Mouse (Mus musculus) CH12.LX (cell line): Measurements from ENCODE around the gene Tlr2. TPM values are rescaled to one million over a fixed set of nuclear protein-coding genes. Genes with fewer than 3 reads are reported as not detected.
A peak's percentile ranks its signal among the peaks of the same experiment; 100 is the strongest.

Source experiments
- DNase-seq: peaks from one replicate; pipeline ENCODE4 v3.0.0-alpha.2; 2013; ENCODE audit errors: extremely low read depth
- H3K27ac ChIP-seq: 2 replicates; pipeline ENCODE4 v1.5.1; 2012; ENCODE audit warnings: low read depth, mild to moderate bottlenecking, control low read depth, moderate library complexity; ENCODE audit not compliant: insufficient read depth
- H3K27me3 ChIP-seq: replicated peaks from 2 replicates; pipeline ENCODE3; 2012; ENCODE audit warnings: inconsistent platforms
- H3K36me3 ChIP-seq, 2 experiments: replicated peaks in 1 of 2; 2 replicates each; pipeline versions ENCODE3 to v1.6.1; 2012; ENCODE audit warnings: inconsistent platforms in 1 of 2, low read length in 1 of 2, mild to moderate bottlenecking in 1 of 2, mixed read lengths in 1 of 2, moderate library complexity in 1 of 2; ENCODE audit not compliant: control insufficient read depth in 1 of 2, insufficient read depth in 1 of 2
- H3K4me1 ChIP-seq, 2 experiments: 2 replicates each; pipeline ENCODE4 v1.6.1; 2012; ENCODE audit warnings: inconsistent platforms in 1 of 2, moderate library complexity in 1 of 2; ENCODE audit not compliant: insufficient read depth in 2 of 2, control insufficient read depth in 1 of 2
- H3K4me2 ChIP-seq: 2 replicates; pipeline ENCODE4 v1.6.1; 2012; ENCODE audit warnings: low read depth, mild to moderate bottlenecking, control low read depth; ENCODE audit not compliant: poor library complexity, insufficient read depth, severe bottlenecking
- H3K4me3 ChIP-seq, 3 experiments: fragments of 150-350 bp in 1 of 3; sonication (generic) in 1 of 3; replicated peaks in 1 of 3; 2 replicates each; pipeline versions ENCODE3 to v1.5.1; 2011 to 2012; ENCODE audit warnings: low read depth in 2 of 3, low read length in 2 of 3, mild to moderate bottlenecking in 2 of 3, moderate library complexity in 2 of 3, control low read depth in 1 of 3, improper control_type of control experiment in 1 of 3, inconsistent platforms in 1 of 3, mixed read lengths in 1 of 3; ENCODE audit not compliant: poor library complexity in 1 of 3
- H3K79me2 ChIP-seq: replicated peaks from 2 replicates; pipeline ENCODE4 v1.6.1; 2012; ENCODE audit warnings: mild to moderate bottlenecking, moderate library complexity; ENCODE audit not compliant: control insufficient read depth, poor library complexity, insufficient read depth, severe bottlenecking; ENCODE audit errors: extremely low read depth
- H3K9ac ChIP-seq: 2 replicates; pipeline ENCODE4 v1.6.1; 2012; ENCODE audit warnings: low read depth, mild to moderate bottlenecking, control low read depth, moderate library complexity; ENCODE audit not compliant: insufficient read depth
- H3K9me3 ChIP-seq: replicated peaks from 2 replicates; pipeline ENCODE3; 2012; ENCODE audit warnings: low read length, inconsistent platforms, mixed read lengths
- BHLHE40 ChIP-seq: IDR thresholded peaks from 2 replicates; pipeline ENCODE4 v1.6.1; 2011; ENCODE audit warnings: mild to moderate bottlenecking, low read depth, low read length, improper control_type of control experiment
- CHD1 ChIP-seq: IDR thresholded peaks from 2 replicates; pipeline ENCODE4 v1.6.1; 2012; ENCODE audit warnings: low read depth, low read length, improper control_type of control experiment, inconsistent platforms
- CTCF ChIP-seq, 2 experiments: IDR thresholded peaks in 1 of 2; conservative IDR thresholded peaks in 1 of 2; 2 replicates each; pipeline ENCODE4 v1.5.1; 2011 to 2012; ENCODE audit warnings: low read depth in 2 of 2, low read length in 2 of 2, improper control_type of control experiment in 1 of 2, inconsistent platforms in 1 of 2, mild to moderate bottlenecking in 1 of 2, moderate library complexity in 1 of 2
- E2F4 ChIP-seq: IDR thresholded peaks from 2 replicates; pipeline ENCODE4 v1.6.1; 2011; ENCODE audit warnings: low read depth, low read length, improper control_type of control experiment; ENCODE audit not compliant: insufficient replicate concordance
- EP300 ChIP-seq: IDR thresholded peaks from 2 replicates; pipeline ENCODE4 v1.6.1; 2011; ENCODE audit warnings: low read length, improper control_type of control experiment
- ETS1 ChIP-seq: conservative IDR thresholded peaks from 2 replicates; pipeline ENCODE4 v1.6.1; 2012; ENCODE audit warnings: low read depth, mild to moderate bottlenecking, inconsistent platforms, low read length, improper control_type of control experiment, moderate library complexity
- GABPA ChIP-seq: IDR thresholded peaks from 2 replicates; pipeline ENCODE4 v1.6.1; 2012; ENCODE audit warnings: low read depth, low read length, improper control_type of control experiment, inconsistent platforms; ENCODE audit not compliant: insufficient replicate concordance
- HCFC1 ChIP-seq: IDR thresholded peaks from 2 replicates; pipeline ENCODE4 v1.6.1; 2012; ENCODE audit warnings: low read depth, mild to moderate bottlenecking, inconsistent platforms, low read length, improper control_type of control experiment
- JUN ChIP-seq: IDR thresholded peaks from 2 replicates; pipeline ENCODE4 v1.6.1; 2011; ENCODE audit warnings: low read depth, mild to moderate bottlenecking, low read length, improper control_type of control experiment, moderate library complexity; ENCODE audit not compliant: insufficient read depth
- KAT2A ChIP-seq: IDR thresholded peaks from 2 replicates; pipeline ENCODE4 v1.6.1; 2012; ENCODE audit warnings: low read length, improper control_type of control experiment, inconsistent platforms; ENCODE audit not compliant: insufficient replicate concordance
- MAZ ChIP-seq: IDR thresholded peaks from 2 replicates; pipeline ENCODE4 v1.6.1; 2012; ENCODE audit warnings: low read depth, mild to moderate bottlenecking, inconsistent platforms, low read length, improper control_type of control experiment, moderate library complexity
- MEF2A ChIP-seq: IDR thresholded peaks from 2 replicates; pipeline ENCODE4 v1.6.1; 2014; ENCODE audit warnings: low read depth, mild to moderate bottlenecking, inconsistent platforms, low read length, improper control_type of control experiment, borderline replicate concordance
- MXI1 ChIP-seq: IDR thresholded peaks from 2 replicates; pipeline ENCODE4 v1.6.1; 2011; ENCODE audit warnings: mild to moderate bottlenecking, low read depth, low read length, improper control_type of control experiment
- NELFE ChIP-seq: IDR thresholded peaks from 2 replicates; pipeline ENCODE4 v1.6.1; 2011; ENCODE audit warnings: low read depth, low read length, improper control_type of control experiment
- NRF1 ChIP-seq: IDR thresholded peaks from 2 replicates; pipeline ENCODE4 v1.6.1; 2014; ENCODE audit warnings: low read depth, mild to moderate bottlenecking, inconsistent platforms, low read length, improper control_type of control experiment, moderate library complexity
- PAX5 ChIP-seq: IDR thresholded peaks from 2 replicates; pipeline ENCODE4 v1.6.1; 2012; ENCODE audit warnings: low read length, inconsistent platforms, mixed read lengths
- POLR2A ChIP-seq: IDR thresholded peaks from 2 replicates; pipeline ENCODE4 v1.6.1; 2011; ENCODE audit warnings: low read depth, mild to moderate bottlenecking, improper control_type of control experiment, low read length
- RAD21 ChIP-seq: IDR thresholded peaks from 2 replicates; pipeline ENCODE4 v1.6.1; 2011; ENCODE audit warnings: low read depth, mild to moderate bottlenecking, low read length, improper control_type of control experiment, moderate library complexity
- RCOR1 ChIP-seq: conservative IDR thresholded peaks from 2 replicates; pipeline ENCODE4 v1.6.1; 2012; ENCODE audit warnings: low read depth, mild to moderate bottlenecking, inconsistent platforms, low read length, improper control_type of control experiment
- SMC3 ChIP-seq: IDR thresholded peaks from 2 replicates; pipeline ENCODE4 v1.6.1; 2011; ENCODE audit warnings: low read depth, low read length, improper control_type of control experiment
- TBP ChIP-seq: conservative IDR thresholded peaks from 2 replicates; pipeline ENCODE4 v1.6.1; 2011; ENCODE audit warnings: low read depth, low read length, improper control_type of control experiment
- TCF12 ChIP-seq: IDR thresholded peaks from 2 replicates; pipeline ENCODE4 v1.6.1; 2014; ENCODE audit warnings: low read depth, mild to moderate bottlenecking, inconsistent platforms, low read length, improper control_type of control experiment
- UBTF ChIP-seq: IDR thresholded peaks from 2 replicates; pipeline ENCODE4 v1.6.1; 2012; ENCODE audit warnings: low read depth, mild to moderate bottlenecking, inconsistent platforms, low read length, improper control_type of control experiment, moderate library complexity
- USF1 ChIP-seq: IDR thresholded peaks from 2 replicates; pipeline ENCODE4 v1.6.1; 2014; ENCODE audit warnings: low read depth, mild to moderate bottlenecking, inconsistent platforms, low read length, improper control_type of control experiment
- ZKSCAN1 ChIP-seq: IDR thresholded peaks from 2 replicates; pipeline ENCODE4 v1.6.1; 2012; ENCODE audit warnings: low read depth, inconsistent platforms, low read length, improper control_type of control experiment, borderline replicate concordance
- dilution Hi-C: fragments of 300-500 bp; cut with MboI; formaldehyde crosslinking; loops from 2 replicates; pipeline ENCODE4 v1.14.3; 2020; ENCODE audit warnings: low sequenced_read_pairs; ENCODE audit not compliant: extremely low pct_unique_long_range_greater_than_20kb, extremely low pct_ligation_motif_present
- in situ Hi-C: fragments of 300-500 bp; cut with MboI; formaldehyde crosslinking; loops from 3 replicates; pipeline ENCODE4 v1.14.3; 2019; ENCODE audit warnings: low sequenced_read_pairs, low pct_ligation_motif_present, low pct_unique_long_range_greater_than_20kb, mixed read lengths
- polyA plus RNA-seq: library from polyadenylated mRNA; unstranded; fragments of >175 nt; gene quantifications from 2 replicates; pipeline ENCODE4 v1.2.1, GENCODE M21; 2012; ENCODE audit warnings: low read depth; ENCODE audit not compliant: insufficient read length
- total RNA-seq, 2 experiments: library from RNA; depleted of rRNA; stranded (reverse); fragments of 300-350 nt in 1 of 2; fragments of >200 nt in 1 of 2; gene quantifications; 2 replicates each; pipeline ENCODE4 v1.2.3; 2012 to 2014

Gene Tlr2
- total and polyA plus RNA-seq, 3 experiments, result 8.8 to 19.9 (median 19.6) TPM

DNA sequence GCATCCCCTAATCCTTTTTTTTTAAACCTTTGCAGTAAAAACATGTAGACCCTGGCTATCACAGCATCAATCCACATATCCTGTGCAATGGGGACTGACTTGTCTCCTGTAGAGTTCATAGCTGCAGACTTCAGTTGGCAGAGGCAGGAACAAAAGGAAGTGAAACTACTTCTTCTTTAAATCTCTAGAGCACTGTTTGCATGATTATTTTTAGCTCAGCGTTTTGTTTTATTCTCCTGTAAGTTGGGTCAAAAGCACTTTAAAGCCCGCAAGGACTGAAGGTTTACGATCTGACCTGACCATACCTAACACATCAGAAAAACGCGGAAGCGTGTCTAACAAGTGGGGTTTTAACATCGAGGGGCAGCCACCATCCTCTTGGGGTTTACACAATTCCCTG lies 29.6 kb downstream of the Tlr2 start (continued):
- peak; percentile 97 for TF ChIP-seq MEF2A
- no peak for TF ChIP-seq CHD1
- peak; percentile 26; the same call in 1 of the 2 replicates for TF ChIP-seq POLR2A
- no peak for TF ChIP-seq HCFC1
- TF ChIP-seq ZKSCAN1, result no peak
- TF ChIP-seq MXI1, result no peak
- no peak for TF ChIP-seq PAX5

DNA sequence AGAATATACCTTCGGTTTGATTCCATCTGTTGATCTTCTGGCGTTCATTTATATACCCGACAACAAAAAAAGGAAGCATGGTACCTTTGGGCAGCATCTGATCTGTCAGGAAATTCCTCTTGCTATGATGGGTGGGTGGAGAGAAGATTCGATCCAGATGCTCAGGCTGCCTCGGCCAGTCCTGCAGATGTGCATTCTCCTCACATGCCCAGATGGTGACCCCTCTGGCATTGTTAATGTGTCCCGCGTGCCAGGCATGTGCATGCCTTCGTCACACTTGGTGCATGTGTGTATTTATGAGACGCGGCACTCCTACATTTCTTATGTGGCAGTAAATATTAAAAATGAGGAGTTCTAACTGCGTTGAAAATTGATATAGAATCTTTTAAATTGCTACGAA lies 33.1 kb downstream of the Tlr2 start:
- H3K4me1 ChIP-seq, result peaks cover 15 to 44% of the 10 kb centered on the region in 2 experiments
- H3K27ac ChIP-seq, result no peak overlapping the region
- no peak overlapping the region for H3K4me3 ChIP-seq
- H3K9me3 ChIP-seq, result no peaks in the 10 kb centered on the region
- no peaks in the 10 kb centered on the region for H3K79me2 ChIP-seq
- no peaks in the 10 kb centered on the region for H3K27me3 ChIP-seq
- no peaks in the 10 kb centered on the region for H3K36me3 ChIP-seq
- in situ Hi-C loops, result loop anchor here (10.0 kb wide), 1 partner anchor 86 kb away; no protein-coding TSS in a partner anchor
- no peak overlapping the region for H3K4me2 ChIP-seq
- DNase-seq, result no peak
- dilution Hi-C loops, result no loop called here
- H3K9ac ChIP-seq, result no peak overlapping the region
- TF ChIP-seq RCOR1 (no peak), BHLHE40 (no peak), PAX5 (no peak), NRF1 (no peak), E2F4 (no peak), CHD1 (no peak), MXI1 (no peak), KAT2A (no peak), MEF2A (no peak), TBP (no peak)
- TF ChIP-seq, all 38 proteins: peak for 0

DNA sequence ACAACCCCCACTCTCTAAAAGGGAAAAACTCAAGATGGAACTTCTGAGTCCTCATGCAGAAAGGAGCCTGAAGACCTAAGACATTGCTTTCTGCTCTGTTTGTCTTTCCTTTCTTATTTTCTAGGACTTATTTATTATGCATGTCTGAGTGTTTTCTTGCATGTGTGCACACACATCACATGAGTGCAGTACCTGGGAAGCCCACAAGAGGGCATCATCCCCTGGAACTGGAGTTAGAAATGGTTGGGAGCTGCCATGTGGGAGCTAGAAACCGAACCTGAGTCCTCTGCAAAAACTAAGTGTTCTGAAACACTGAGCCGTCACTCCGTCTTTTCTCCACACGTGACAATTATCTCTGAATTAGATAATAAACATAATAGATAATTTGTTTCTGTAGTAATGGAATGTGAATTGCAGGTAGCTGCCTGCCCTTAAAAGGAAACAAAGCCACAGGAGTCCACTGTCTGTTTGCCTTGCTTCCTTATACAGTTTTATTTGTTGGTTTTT lies 39.9 kb downstream of the Tlr2 start:
- Histone ChIP-seq H3K9me3 (peaks cover 10% of the 10 kb centered on the region), H3K4me3 (no peak overlapping the region), H3K36me3 (no peaks in the 10 kb centered on the region), H3K4me1 (peaks cover 0 to 18% of the 10 kb centered on the region in 2 experiments; a peak in 2 of 4 replicates), H3K79me2 (no peaks in the 10 kb centered on the region), H3K27me3 (no peaks in the 10 kb centered on the region), H3K9ac (no peak overlapping the region), H3K4me2 (no peak overlapping the region), H3K27ac (no peak overlapping the region)
- DNase-seq, result no peak
- dilution Hi-C loops, result no loop called here
- in situ Hi-C loops, result loop anchor here (10.0 kb wide), 1 partner anchor 93 kb away; no protein-coding TSS in a partner anchor
- TF ChIP-seq CTCF (conservative IDR thresholded peaks at IDR 0.05 in 1 of 2, IDR thresholded peaks at IDR 0.05 in 1 of 2; ENCODE audit: low read depth in 2 of 2, low read length in 2 of 2), result peak in 1 of 2 experiments; percentile 45; a peak in 2 of 4 replicates
- peak; percentile 22 for TF ChIP-seq RAD21
- no peak for TF ChIP-seq E2F4
- no peak for TF ChIP-seq GABPA
- TF ChIP-seq TCF12, result no peak
- TF ChIP-seq EP300, result no peak
- TF ChIP-seq UBTF, result no peak
- TF ChIP-seq JUN, result no peak
- TF ChIP-seq MAZ, result no peak
- TF ChIP-seq POLR2A, result no peak
- no peak for TF ChIP-seq ETS1
- TF ChIP-seq MXI1, result no peak
- TF ChIP-seq NELFE, result no peak
- no peak for TF ChIP-seq ZKSCAN1
- no peak for TF ChIP-seq MEF2A
- TF ChIP-seq TBP, result no peak
- TF ChIP-seq USF1, result no peak
- TF ChIP-seq SMC3, result peak; percentile 42
- no peak for TF ChIP-seq PAX5
